8 mouse cellular contexts compared by ENCODE assay signal in genomic region chr12:76130281-76130680, GRCm38 (mm10). TPM values are rescaled to one million over a fixed set of nuclear protein-coding genes. Genes with fewer than 3 reads are reported as not detected.
DNase-seq lines count a peak whose midpoint lies in the region; ATAC-seq and TF ChIP-seq lines count a peak whose summit lies in the region.

No protein-coding gene starts in this region.

- no peaks in the 10 kb centered on the region for H3K27me3 ChIP-seq in thymus, adult 2 months (ENCODE audit: control insufficient read depth, insufficient read depth, low read length)

- intact Hi-C loops in gastrocnemius, adult 2 months (cut with DNase I) = loop anchor here (2.0 kb wide), 1 partner anchor 113 kb away; no protein-coding TSS in a partner anchor

- H3K4me1 ChIP-seq in thymus, adult 2 months (replicated peaks; ENCODE audit: control insufficient read depth, insufficient read depth, low read length) = no peaks in the 10 kb centered on the region

- peak; percentile 66 for ATAC-seq in common myeloid progenitor, adult 5-6 weeks (replicated peaks; ENCODE audit: low read depth, poor library complexity, severe bottlenecking)

- H3K27ac ChIP-seq in gastrocnemius, adult 2 months = no peak overlapping the region
- H3K27ac ChIP-seq in thymus, adult 2 months (ENCODE audit: control insufficient read depth, insufficient read depth, low read length) = no peak overlapping the region

- WGBS in thymus, adult 2 months = 41% methylated on average over 4 of the region's 4 CpGs

- peak; percentile 68 for TF ChIP-seq CTCF in gastrocnemius, adult 2 months (IDR thresholded peaks at IDR 0.05)
- TF ChIP-seq CTCF in thymus, adult 2 months (IDR thresholded peaks at IDR 0.05; ENCODE audit: borderline replicate concordance, control insufficient read depth, extremely low read depth, insufficient read depth, low read length, poor library complexity) = peak; percentile 81; the same call in 1 of the 2 replicates

- DNase-seq in gastrocnemius, adult 2 months = peak; percentile 55
- DNase-seq in gastrocnemius, adult 8-10 months (ENCODE audit: low spot score in 2 of 2) = no peak
- peak; percentile 52 for DNase-seq in thymus, adult 2 months
- DNase-seq in thymus, adult 18-20 months = no peak
- peak; percentile 29 to 31 for DNase-seq in lung, postnatal 4 days
- DNase-seq in frontal cortex, postnatal 25 days (ENCODE audit: low spot score in 2 of 2) = no peak
- no peak for DNase-seq in ovary, postnatal 10 days (ENCODE audit: low spot score)

- TF ChIP-seq POLR2A in thymus, adult 2 months (IDR thresholded peaks at IDR 0.05; ENCODE audit: control insufficient read depth, extremely low read depth, insufficient read depth, low read length, poor library complexity) = no peak

- no peaks in the 10 kb centered on the region for H3K36me3 ChIP-seq in thymus, adult 2 months (ENCODE audit: control insufficient read depth, insufficient read depth, low read length)

- H3K4me3 ChIP-seq in gastrocnemius, adult 2 months = no peak overlapping the region
- H3K4me3 ChIP-seq in thymus, adult 2 months (ENCODE audit: control insufficient read depth, insufficient read depth, low read length) = no peak overlapping the region

RNA-seq across cellular contexts. Expression of gene Esr2, which starts 46.8 kb away (rescaled TPM):
- total RNA-seq in gastrocnemius, adult 2 months (2021) = under 1 TPM; 0.08 to 0.13 TPM
- total RNA-seq in gastrocnemius, adult 8-10 months (2022) = under 1 TPM in 3 of 4 experiments, not detected in 1; 0.11 to 0.29 (median 0.27) TPM
- 0.08 and 0.38 TPM in 2 replicates for polyA plus RNA-seq in thymus, adult 2 months (2012; rRNA removed)
- not detected in 2 replicates for total RNA-seq in common myeloid progenitor, adult 5-6 weeks (2017)

Comparison
In these comparisons a context has a peak if more than half of its experiments do, and no peak if none do; other contexts are left out.
1. DNase-seq: peak in gastrocnemius, adult 2 months (single experiment), thymus, adult 2 months (single experiment) and lung, postnatal 4 days (2 of 2); none in gastrocnemius, adult 8-10 months (0 of 2), thymus, adult 18-20 months (0 of 2), frontal cortex, postnatal 25 days (0 of 2) and ovary, postnatal 10 days (single experiment).